Mouse (Mus musculus) c-Kit-positive CD71-positive TER-119-negative erythroid progenitor cells, embryonic 14.5 days (primary cell): ENCODE data around the gene Gm10273.
"Not testable (repeated sequence)": the region's sequence is repeated elsewhere in the genome, so short reads cannot be mapped to it uniquely, and the experiment has no call there.

Experiments used
- DNase-seq: peaks from one replicate; pipeline ENCODE4 v3.0.0-alpha.2; 2013; ENCODE audit warnings: low read depth

The Gm10273 gene

DNA sequence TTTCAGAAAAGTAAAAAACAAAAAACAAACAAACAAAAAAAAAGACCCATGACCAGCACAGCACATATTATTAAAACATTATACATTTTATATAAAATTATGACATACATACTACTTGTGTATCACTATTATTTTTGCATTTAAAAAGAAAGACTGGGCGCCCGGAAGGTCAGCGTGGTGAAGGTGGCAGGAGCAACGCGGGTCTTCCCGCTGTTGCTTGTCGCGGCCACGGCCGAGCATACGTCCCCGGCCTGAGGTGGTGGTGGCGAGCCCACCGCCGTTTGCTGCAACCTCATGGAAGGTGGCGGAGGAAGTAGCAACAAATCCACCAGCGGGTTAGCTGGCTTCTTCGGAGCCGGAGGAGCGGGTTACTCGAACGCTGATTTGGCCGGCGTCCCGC, at the start of gene Gm10273:
Gene Gm10273, plus strand, starts transcription at position 172 of the 400 bp plus-strand sequence.
- DNase-seq = not testable (repeated sequence)

GRCm38 (mm10) chr10:59346560-59346959, 48.9 kb upstream of the Gm10273 start:
- DNase-seq = no peak

DNA sequence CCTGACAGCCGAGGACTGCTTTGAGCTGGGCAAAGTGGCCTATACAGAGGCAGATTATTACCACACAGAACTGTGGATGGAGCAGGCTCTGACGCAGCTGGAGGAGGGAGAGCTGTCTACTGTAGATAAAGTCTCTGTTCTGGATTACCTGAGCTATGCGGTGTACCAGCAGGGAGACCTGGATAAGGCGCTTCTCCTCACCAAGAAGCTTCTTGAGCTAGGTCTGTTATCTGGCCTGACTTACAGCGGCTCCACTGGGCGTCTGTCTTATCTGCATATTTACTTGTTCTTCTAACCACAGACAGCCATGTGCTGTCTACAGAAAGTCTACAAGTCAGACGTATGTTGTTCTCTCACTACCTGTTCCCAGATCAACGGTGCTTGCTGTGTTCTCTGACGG, 47.2 kb upstream of the Gm10273 start:
- peak; percentile 78 for DNase-seq

DNA sequence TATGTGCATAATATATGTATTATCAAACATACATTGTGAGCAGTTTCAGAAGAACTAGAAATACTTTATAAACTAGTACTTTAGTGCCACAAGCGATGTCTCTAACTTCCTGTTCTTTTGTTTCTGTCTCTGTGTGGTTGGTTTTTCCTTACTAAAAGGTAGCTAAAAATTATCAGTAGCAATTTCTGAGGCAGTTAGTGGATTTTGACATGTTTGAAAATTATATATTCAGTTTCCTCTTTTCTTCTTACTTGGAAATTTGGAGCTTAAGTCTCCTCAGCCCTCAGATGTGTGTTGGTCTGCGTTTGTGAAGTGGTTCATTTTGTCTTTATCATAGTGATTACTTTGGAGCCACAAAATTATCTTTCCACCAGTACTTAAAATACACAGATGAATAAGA, 45.9 kb upstream of the Gm10273 start:
- no peak for DNase-seq

DNA sequence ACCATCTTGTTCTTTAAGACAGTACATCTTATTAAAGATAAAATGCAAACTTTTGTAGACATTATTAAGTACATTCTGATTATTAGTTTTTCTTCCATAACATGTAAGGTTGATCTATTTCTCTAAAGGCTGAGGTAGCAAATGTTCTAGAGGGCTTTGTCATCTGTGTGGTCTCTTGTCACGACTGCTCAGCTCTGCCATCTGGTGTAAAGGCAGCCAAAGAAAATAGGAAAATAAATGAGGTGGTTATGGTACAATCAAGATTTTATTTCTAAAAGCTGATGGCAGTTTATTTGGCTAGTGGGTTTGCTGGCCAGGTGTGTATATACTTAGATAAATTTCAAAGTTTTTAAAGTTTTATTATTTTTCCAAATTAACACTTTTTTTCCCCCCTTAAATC, 42.4 kb upstream of the Gm10273 start:
- no peak for DNase-seq

- no peak for DNase-seq
Observed at GRCm38 (mm10) chr10:59354120-59354519, 41.3 kb upstream of the Gm10273 start.

DNA sequence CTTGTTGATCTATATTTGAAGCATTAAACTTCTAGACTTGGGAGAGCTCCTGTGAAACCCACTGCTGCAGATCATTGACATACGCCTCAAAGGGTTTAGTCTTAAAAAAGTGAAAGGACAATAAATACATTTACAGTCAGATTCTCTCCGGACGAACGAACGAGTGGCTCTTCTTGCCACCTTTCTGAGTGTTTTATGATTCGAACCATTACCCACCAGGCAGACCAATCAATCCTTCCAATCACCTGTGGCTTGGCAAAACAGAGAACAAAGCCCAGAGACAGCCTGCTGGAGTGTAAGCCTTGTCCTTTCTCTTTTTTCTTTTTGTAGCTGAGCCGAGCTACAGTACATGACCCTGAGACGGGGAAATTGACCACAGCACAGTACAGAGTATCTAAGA, 40.4 kb upstream of the Gm10273 start:
- DNase-seq = no peak

- no peak for DNase-seq
Observed at GRCm38 (mm10) chr10:59358744-59359143, 36.7 kb upstream of the Gm10273 start.

GRCm38 (mm10) chr10:59363208-59363607, 32.2 kb upstream of the Gm10273 start:
- DNase-seq = no peak

- no peak for DNase-seq
Observed at GRCm38 (mm10) chr10:59364551-59364950, 30.9 kb upstream of the Gm10273 start.

- no peak for DNase-seq
Observed at GRCm38 (mm10) chr10:59365804-59366589, 29.4 kb upstream of the Gm10273 start.

- DNase-seq = no peak
Observed at GRCm38 (mm10) chr10:59366746-59367145, 28.7 kb upstream of the Gm10273 start.

GRCm38 (mm10) chr10:59367206-59367605, 28.2 kb upstream of the Gm10273 start:
- no peak for DNase-seq

- no peak for DNase-seq
Observed at GRCm38 (mm10) chr10:59368729-59369128, 26.7 kb upstream of the Gm10273 start.

GRCm38 (mm10) chr10:59369426-59369825, 26.0 kb upstream of the Gm10273 start:
- DNase-seq = no peak

DNA sequence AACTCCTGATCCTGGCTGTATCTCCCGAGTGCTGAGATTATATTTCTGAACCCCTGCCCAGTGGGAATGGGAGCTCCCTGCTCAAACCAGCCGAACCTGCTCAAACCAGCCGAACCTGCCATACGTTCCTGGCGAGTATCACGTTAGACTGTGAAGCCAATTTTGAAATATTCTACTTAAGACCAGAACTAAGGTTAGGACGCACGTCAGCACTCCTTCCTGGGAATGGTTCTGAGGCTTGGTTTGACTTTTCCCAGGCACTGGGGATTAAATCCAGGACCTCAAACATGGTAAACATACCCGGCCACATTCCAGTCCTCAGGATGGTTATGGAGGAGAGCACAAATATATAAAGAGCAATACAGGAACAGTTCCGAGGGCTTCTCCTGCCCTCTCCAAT, 17.5 kb upstream of the Gm10273 start:
- DNase-seq = no peak

GRCm38 (mm10) chr10:59378728-59379127, 16.7 kb upstream of the Gm10273 start:
- DNase-seq = no peak

DNA sequence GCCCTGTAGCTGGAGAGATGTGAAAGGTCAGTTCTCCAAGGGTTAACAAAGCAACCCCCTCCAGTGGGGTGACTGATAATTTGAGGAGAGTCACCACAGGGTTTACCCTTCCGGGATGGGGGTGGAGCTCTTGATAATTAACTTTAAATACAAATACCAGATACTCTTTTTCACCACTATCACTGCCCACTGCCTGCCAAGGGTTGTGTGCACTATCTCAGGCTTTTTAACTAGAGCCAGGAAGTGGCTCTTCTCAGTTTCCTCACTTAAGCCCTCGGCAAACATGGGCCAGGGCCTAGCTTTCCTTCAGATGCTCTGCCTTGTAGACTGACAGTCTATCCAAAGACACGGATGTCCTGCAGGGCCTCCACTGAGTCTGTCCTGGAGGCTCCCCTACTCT, 15.5 kb upstream of the Gm10273 start:
- DNase-seq = no peak

GRCm38 (mm10) chr10:59380411-59380821, 15.0 kb upstream of the Gm10273 start:
- peak; percentile 31 for DNase-seq

- peak; percentile 29 for DNase-seq
Observed at GRCm38 (mm10) chr10:59381563-59381962, 13.9 kb upstream of the Gm10273 start.

DNA sequence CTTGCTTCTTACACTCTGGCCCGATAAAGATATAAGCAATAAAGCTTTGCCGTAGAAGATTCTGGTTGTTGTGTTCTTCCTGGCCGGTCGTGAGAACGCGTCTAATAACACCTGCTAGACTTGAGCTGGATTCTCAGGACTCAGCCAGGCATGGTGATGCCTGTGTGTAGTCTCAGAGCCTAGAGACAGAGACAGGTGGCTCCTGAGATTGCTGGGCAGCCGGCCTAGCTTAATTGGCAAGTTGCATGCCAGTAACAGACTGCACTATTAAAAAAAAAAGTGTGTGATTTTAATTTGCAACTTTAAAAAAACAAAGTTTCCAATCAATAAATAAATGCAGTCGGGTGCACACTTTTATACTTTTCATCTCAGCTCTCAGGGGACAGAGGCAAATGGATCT, 8.5 kb upstream of the Gm10273 start:
- DNase-seq = no peak

- DNase-seq = no peak
Observed at GRCm38 (mm10) chr10:59389652-59390051, 5.8 kb upstream of the Gm10273 start.

GRCm38 (mm10) chr10:59391907-59392306, 3.5 kb upstream of the Gm10273 start:
- DNase-seq = no peak
